Mouse (Mus musculus): Measurements from ENCODE around the gene Sergef.

- no peak for TF ChIP-seq CTCF (IDR thresholded peaks at IDR 0.05; ENCODE audit: low read depth, low read length)
- no peak for TF ChIP-seq POLR2A (IDR thresholded peaks at IDR 0.05; ENCODE audit: extremely low read depth, insufficient read depth, low read length)
Measured at GRCm38 (mm10) chr7:46409204-46409789, 230.3 kb downstream of the Sergef start.

All from liver, adult 2 months (tissue).